Comparison of ENCODE assay signal across 13 mouse cellular contexts in genomic region chr3:34652616-34653015, GRCm38 (mm10). TPM values are rescaled to one million over a fixed set of nuclear protein-coding genes. Genes with fewer than 3 reads are reported as not detected.
DNase-seq lines count a peak whose midpoint lies in the region; ATAC-seq and TF ChIP-seq lines count a peak whose summit lies in the region.
"Had no signal": no experiment of that assay in that cellular context is flagged by ENCODE, and none has a peak within 500 bp of the region (broad histone marks: within the 10 kb centered on the region; RNA-seq: fewer than 3 reads in every experiment).

No protein-coding gene starts in this region.

- WGBS in forebrain, postnatal 0 days: 4% methylated on average over 14 of the region's 14 CpGs
- WGBS in midbrain, postnatal 0 days: 4% methylated on average over 14 of the region's 14 CpGs

- peak overlapping the region; percentile 73 for H3K9ac ChIP-seq in ES-Bruce4 (ENCODE audit: low read depth, poor library complexity, severe bottlenecking)
- H3K9ac ChIP-seq in forebrain, postnatal 0 days: peak overlapping the region; percentile 62
- H3K9ac ChIP-seq in midbrain, postnatal 0 days (replicated peaks; ENCODE audit: low read length, poor library complexity, severe bottlenecking): peak overlapping the region; percentile 54

- H3K4me2 ChIP-seq in forebrain, postnatal 0 days (ENCODE audit: low read depth): peak overlapping the region; percentile 50
- peak overlapping the region; percentile 15 for H3K4me2 ChIP-seq in midbrain, postnatal 0 days (ENCODE audit: low read depth, low read length, poor library complexity, severe bottlenecking)
- H3K4me2 ChIP-seq: liver, embryonic 11.5 days had no signal

- peak overlapping the region; percentile 76 for H3K4me3 ChIP-seq in ES-Bruce4 (ENCODE audit: low read depth, low read length)
- H3K4me3 ChIP-seq in cortical plate, adult 2 months (ENCODE audit: insufficient read depth, low read length): peak overlapping the region; percentile 38
- H3K4me3 ChIP-seq in forebrain, postnatal 0 days (ENCODE audit: low read depth, low read length): peak overlapping the region; percentile 50
- peak overlapping the region; percentile 39 for H3K4me3 ChIP-seq in midbrain, postnatal 0 days (ENCODE audit: low read depth, low read length)

- TF ChIP-seq CTCF in ES-Bruce4 (IDR thresholded peaks at IDR 0.05; ENCODE audit: low read depth, low read length): no peak
- TF ChIP-seq CTCF in cortical plate, adult 2 months (IDR thresholded peaks at IDR 0.05; ENCODE audit: extremely low read depth, insufficient read depth, low read length): no peak
- TF ChIP-seq CTCF in forebrain, postnatal 0 days (IDR thresholded peaks at IDR 0.05; ENCODE audit: low read depth): no peak
- no peak for TF ChIP-seq CTCF in midbrain, postnatal 0 days (IDR thresholded peaks at IDR 0.05)

- peak overlapping the region; percentile 95 for H3K27ac ChIP-seq in ES-Bruce4 (ENCODE audit: insufficient read depth, low read length)
- H3K27ac ChIP-seq in cortical plate, adult 2 months (ENCODE audit: insufficient read depth, low read length): peak overlapping the region; percentile 84; the same call in 1 of the 2 replicates
- peak overlapping the region; percentile 82 for H3K27ac ChIP-seq in forebrain, postnatal 0 days (ENCODE audit: low read depth, low read length)
- peak overlapping the region; percentile 62 for H3K27ac ChIP-seq in midbrain, postnatal 0 days (ENCODE audit: low read depth, low read length)

- peak; percentile 78 for DNase-seq in forebrain, postnatal 0 days
- no peak for DNase-seq in midbrain, postnatal 0 days (ENCODE audit: low spot score)
- no peak for DNase-seq in kidney, postnatal 36 days
- no peak for DNase-seq in gastrocnemius, postnatal 25 days
- DNase-seq in left cerebral cortex, adult 18-20 months (ENCODE audit: low spot score in 2 of 2): no peak
- no peak for DNase-seq in adrenal gland, adult 8-10 months
- DNase-seq: adrenal gland, postnatal 10 days; cerebellum, postnatal 25 days had no signal

- TF ChIP-seq EP300 in ES-Bruce4 (IDR thresholded peaks at IDR 0.05; ENCODE audit: insufficient read depth, low read depth, low read length): no peak

- no peaks in the 10 kb centered on the region for H3K9me3 ChIP-seq in ES-Bruce4 (replicated peaks; ENCODE audit: control insufficient read depth, insufficient read depth, low read length, poor library complexity, severe bottlenecking)
- H3K9me3 ChIP-seq in forebrain, postnatal 0 days (ENCODE audit: low read length): no peaks in the 10 kb centered on the region
- no peaks in the 10 kb centered on the region for H3K9me3 ChIP-seq in midbrain, postnatal 0 days (ENCODE audit: low read length)

- no peaks in the 10 kb centered on the region for H3K4me1 ChIP-seq in ES-Bruce4 (ENCODE audit: control insufficient read depth, insufficient read depth, low read length)
- H3K4me1 ChIP-seq in cortical plate, adult 2 months (ENCODE audit: control insufficient read depth, insufficient read depth, low read length): peaks cover 2% of the 10 kb centered on the region; the same call in 1 of the 2 replicates
- no peaks in the 10 kb centered on the region for H3K4me1 ChIP-seq in forebrain, postnatal 0 days (ENCODE audit: insufficient read depth)
- H3K4me1 ChIP-seq in midbrain, postnatal 0 days (ENCODE audit: insufficient read depth, low read length): no peaks in the 10 kb centered on the region

- ATAC-seq in forebrain, postnatal 0 days: no peak
- no peak for ATAC-seq in midbrain, postnatal 0 days (ENCODE audit: low FRiP score)

- no peaks in the 10 kb centered on the region for H3K27me3 ChIP-seq in ES-Bruce4 (ENCODE audit: control insufficient read depth, insufficient read depth, low read length, poor library complexity, severe bottlenecking)
- H3K27me3 ChIP-seq in forebrain, postnatal 0 days (ENCODE audit: insufficient read depth, low read length): 0 out of 2 replicates have a peak, but pooled peaks cover 4% of the 10 kb centered on the region
- H3K27me3 ChIP-seq in midbrain, postnatal 0 days (ENCODE audit: insufficient read depth, low read length): peaks cover 20% of the 10 kb centered on the region
- H3K27me3 ChIP-seq: CH12.LX had no signal

- no peak for TF ChIP-seq POLR2A in ES-Bruce4 (IDR thresholded peaks at IDR 0.05; ENCODE audit: insufficient read depth, low read length)
- no peak for TF ChIP-seq POLR2A in cortical plate, adult 2 months (IDR thresholded peaks at IDR 0.05; ENCODE audit: extremely low read depth, insufficient read depth, low read length)

- H3K36me3 ChIP-seq in ES-Bruce4 (ENCODE audit: control insufficient read depth, insufficient read depth, low read length, poor library complexity, severe bottlenecking): peaks cover 51% of the 10 kb centered on the region
- H3K36me3 ChIP-seq in forebrain, postnatal 0 days (ENCODE audit: insufficient read depth): no peaks in the 10 kb centered on the region
- H3K36me3 ChIP-seq in midbrain, postnatal 0 days (ENCODE audit: insufficient read depth, low read length): no peaks in the 10 kb centered on the region

RNA-seq across cellular contexts. Expression of gene Sox2, which starts 2.4 kb away (rescaled TPM):
- polyA plus RNA-seq in ES-Bruce4 (2011; ENCODE audit: insufficient read depth, insufficient read length, low read depth, missing spikeins): 400 and 407 TPM in 2 replicates
- polyA plus RNA-seq in cortical plate, adult 2 months (2012; rRNA removed): 27.0 and 30.5 TPM in 2 replicates
- 80.9 and 120 TPM in 2 replicates for total RNA-seq in forebrain, postnatal 0 days (2014; rRNA removed)
- polyA plus RNA-seq in forebrain, postnatal 0 days (2015; fragmentation: Nextera tagmentation; extraction: Ambion mirVana): 23.1 and 31.0 TPM in 2 replicates
- total RNA-seq in midbrain, postnatal 0 days (2014; rRNA removed): 77.8 and 79.1 TPM in 2 replicates
- polyA plus RNA-seq in midbrain, postnatal 0 days (2015; fragmentation: Nextera tagmentation; extraction: Ambion mirVana): 21.6 and 29.7 TPM in 2 replicates
- not detected for total RNA-seq in gastrocnemius, postnatal 25 days (2021)
- 10 to 100 TPM; 43.8 to 46.5 TPM for total RNA-seq in left cerebral cortex, adult 18-20 months (2021)
- total RNA-seq in adrenal gland, adult 8-10 months (2022): under 1 TPM; 0.28 to 0.38 (median 0.33) TPM
- total RNA-seq: CH12.LX; hematopoietic stem cell, adult 5-6 weeks had no signal

Comparison
In these comparisons a context has a peak if more than half of its experiments do, and no peak if none do; other contexts are left out.
1. RNA of gene Sox2, which starts 2.4 kb away (total RNA-seq): 80.9 to 120 TPM in forebrain, postnatal 0 days, 77.8 to 79.1 TPM in midbrain, postnatal 0 days and 43.8 to 46.5 TPM in left cerebral cortex, adult 18-20 months; 0.28 to 0.38 TPM in adrenal gland, adult 8-10 months and not detected in gastrocnemius, postnatal 25 days; every median in the first group is over 10 times any median in the second.
2. Peak in every context shown above with its lines, with median percentiles within 50 percentile points of each other: H3K27ac ChIP-seq, H3K4me3 ChIP-seq and H3K9ac ChIP-seq.